Mouse (Mus musculus) urinary bladder, postnatal 4 days (tissue): ENCODE results near the gene Clec2d.
"Not testable (repeated sequence)": the region's sequence is repeated elsewhere in the genome, so short reads cannot be mapped to it uniquely, and the experiment has no call there.

Experiments used
- DNase-seq, 2 experiments: peaks; one replicate each; pipeline ENCODE4 v3.0.0; 2021 to 2022; ENCODE audit warnings: low spot score in 2 of 2

The Clec2d gene

GRCm38 (mm10) chr6:129180403-129181169 lies at the start of gene Clec2d:
TSS of gene Clec2d (plus strand) at chr6:129180615.
- DNase-seq, result peak; percentile 68 to 71

DNA sequence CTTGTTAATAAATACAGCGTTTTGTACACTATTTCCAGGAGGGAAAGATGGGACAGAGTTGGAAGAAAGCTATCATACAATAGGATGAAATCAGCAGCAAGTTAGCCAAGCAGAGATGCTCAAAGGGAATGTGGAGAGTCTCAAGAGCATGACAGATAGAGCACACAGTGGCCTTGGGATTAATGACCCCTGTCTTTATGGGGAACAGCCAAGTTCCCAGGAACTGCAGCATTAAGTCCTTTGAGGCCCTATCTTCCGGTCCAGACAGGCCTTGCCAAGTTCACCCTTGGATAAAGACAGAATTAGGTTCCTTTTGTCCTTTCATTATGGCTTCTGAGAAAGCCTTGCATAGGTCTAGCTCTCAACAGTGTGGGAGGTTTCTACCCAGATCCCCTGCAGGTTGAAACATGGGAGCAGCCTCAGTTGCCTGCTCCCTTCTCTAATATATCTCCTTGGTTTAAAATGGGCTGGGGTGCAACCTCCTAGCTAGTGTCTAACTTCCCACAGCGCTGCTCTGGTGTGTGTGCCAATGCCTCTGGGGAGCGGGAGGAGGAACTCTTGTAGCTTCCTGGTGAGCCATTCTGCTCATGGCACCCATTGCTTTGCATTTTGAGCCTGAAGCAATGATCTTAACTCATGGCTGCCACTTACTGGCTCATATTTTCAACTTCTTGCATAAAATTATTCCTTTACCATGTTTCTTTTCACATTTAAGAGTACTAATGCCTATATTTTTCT lies 47.6 kb upstream of the Clec2d start:
- DNase-seq, result no peak

- DNase-seq, result no peak
Observed at GRCm38 (mm10) chr6:129146812-129147211, 33.6 kb upstream of the Clec2d start.

GRCm38 (mm10) chr6:129160103-129160502 lies 20.3 kb upstream of the Clec2d start:
- DNase-seq, result no peak

- DNase-seq, result no peak
Observed at GRCm38 (mm10) chr6:129161136-129161535, 19.3 kb upstream of the Clec2d start.

GRCm38 (mm10) chr6:129161951-129162350 lies 18.5 kb upstream of the Clec2d start:
- DNase-seq, result no peak

DNA sequence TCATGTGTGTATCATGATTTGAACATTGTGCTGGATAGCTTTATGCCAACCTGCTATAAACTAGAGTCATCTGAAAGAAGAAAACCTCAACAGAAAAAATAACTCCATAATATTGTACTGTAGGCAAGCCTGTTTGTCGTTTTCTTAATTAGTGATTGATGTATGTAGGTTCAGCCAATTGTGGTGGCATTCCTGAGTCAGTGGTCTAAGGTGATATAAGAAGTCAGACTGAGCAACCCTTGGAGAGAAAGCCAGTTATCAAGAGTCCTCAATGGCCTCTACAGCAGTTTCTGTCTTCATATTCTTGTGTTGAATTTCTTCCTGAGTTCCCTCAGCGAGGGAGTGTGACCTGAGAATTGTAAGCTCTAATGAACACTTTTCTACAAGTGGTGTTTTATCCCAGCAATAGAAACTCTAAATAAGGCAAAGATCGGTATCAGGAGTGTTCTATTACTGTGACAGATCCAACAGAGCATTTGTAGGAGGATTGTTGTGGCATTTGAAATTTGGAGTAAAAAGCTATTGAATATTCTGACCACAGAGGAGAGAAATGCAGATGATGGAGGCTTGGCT lies 17.7 kb upstream of the Clec2d start:
- DNase-seq, result no peak

DNA sequence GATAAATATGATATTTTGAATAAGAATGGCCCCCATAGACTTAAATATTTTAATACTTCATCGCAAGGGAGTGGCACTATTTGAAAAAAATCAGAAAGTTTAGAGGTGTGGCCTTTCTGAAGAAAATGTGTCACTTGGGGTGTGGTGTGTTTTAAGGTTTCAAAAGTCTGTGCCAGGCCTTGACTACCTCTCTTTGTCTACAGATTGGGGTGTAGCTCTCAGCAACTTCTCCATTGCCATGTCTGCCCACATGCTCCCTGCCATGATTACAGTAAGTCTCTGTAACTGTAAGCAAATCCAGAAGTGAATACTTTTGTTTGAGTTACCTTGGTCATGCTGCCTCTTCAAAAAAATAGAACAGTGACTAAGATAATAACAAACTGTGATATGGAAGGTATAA lies 16.8 kb upstream of the Clec2d start:
- no peak for DNase-seq

GRCm38 (mm10) chr6:129170925-129171324 lies 9.5 kb upstream of the Clec2d start:
- DNase-seq, result no peak

DNA sequence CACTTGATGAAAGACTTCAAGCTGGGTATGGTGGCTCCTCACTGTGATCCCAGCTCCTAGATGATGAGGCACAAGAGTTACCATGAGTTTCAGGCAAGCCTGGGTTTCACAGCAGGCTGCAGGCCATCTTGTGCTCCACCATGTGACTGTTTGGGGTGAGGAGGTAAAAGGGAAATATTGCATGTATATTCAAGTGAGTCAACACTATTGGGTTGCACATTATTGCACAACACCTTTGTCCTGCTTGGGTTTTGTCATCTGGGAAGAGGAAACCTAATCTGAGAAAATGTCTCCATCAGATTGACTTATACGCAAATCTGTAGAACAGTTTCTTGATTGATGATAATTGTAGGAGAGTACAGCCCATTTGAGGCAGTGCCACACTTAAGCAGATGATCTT lies 8.7 kb upstream of the Clec2d start:
- no peak for DNase-seq

DNA sequence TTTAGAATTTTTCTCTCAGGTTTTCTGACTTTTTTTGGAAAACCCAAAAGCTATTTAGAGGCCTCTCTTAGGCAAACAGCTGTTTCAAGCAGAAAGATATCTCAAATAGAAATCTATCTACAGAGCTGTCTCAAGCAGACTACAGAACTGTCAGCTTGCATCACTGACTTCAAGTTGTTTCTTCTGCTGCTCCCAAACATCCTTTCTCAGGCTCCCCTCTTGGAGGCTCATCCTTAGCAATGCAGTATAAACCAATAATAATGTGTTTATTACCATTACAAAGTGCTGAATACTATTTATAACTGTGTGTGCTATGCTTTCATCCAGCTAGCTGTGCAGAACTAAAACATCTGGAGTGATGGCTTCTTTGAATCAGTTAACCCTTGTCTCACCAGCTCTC lies 5.6 kb upstream of the Clec2d start:
- DNase-seq, result no peak

DNA sequence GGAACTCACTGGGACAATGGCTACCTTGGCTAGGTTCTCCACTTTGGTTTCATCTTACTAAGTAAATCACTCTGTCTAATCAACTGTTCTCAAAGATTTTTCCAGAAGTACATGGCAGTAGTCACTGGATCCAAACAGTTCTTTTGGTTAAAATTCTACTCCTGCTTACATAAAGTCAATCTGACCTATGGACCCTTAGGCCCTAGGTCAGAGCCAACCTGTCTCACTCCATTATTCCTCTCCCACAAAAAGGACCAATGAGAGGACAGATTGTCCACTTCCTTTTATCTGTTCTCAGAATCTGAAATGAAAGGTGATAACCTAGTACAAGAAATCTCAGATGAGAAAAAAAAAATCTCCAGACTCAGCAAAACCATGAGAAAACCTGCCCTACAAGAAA lies 4.8 kb upstream of the Clec2d start:
- DNase-seq, result no peak

DNA sequence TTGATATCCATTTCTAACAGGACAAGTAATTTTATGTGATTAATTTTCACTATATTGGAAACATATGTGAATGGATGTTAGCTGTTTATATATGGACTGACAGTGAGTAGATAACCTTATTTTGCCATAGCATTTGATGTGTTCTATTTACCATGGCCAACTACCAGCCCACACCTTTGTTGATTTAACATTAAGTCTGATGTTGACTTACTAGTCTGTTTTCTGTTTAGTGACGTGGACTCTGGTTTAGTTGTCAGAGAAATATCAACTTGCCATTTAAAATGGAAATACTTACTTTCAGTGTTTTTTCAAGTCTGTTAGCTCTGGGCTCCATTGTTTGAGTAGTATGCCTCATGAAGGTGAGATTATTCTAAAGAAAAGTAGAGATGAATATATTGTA lies 3.8 kb upstream of the Clec2d start:
- DNase-seq, result no peak

DNA sequence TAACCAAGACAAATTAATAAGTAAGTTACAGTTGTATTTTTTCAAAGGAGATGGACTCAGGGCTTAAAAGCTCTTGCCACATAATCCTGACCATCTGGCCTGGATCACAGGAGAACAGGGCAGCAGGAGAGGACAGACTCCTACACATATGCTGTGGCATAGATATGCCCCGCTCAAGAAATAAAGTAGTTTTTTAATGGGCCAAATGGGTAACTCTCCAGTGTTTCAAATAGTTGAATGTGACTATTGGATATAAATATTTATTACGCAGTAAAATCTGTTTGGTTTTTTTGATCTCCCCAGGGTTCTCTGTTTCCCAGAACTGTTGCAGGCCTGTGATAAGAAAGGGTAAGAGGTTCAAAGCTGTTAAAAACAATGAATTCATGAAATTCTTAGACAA lies 1.1 kb upstream of the Clec2d start:
- DNase-seq, result no peak

GRCm38 (mm10) chr6:129179831-129180230 lies 584 bp upstream of the Clec2d start:
- not testable (repeated sequence) for DNase-seq

DNA sequence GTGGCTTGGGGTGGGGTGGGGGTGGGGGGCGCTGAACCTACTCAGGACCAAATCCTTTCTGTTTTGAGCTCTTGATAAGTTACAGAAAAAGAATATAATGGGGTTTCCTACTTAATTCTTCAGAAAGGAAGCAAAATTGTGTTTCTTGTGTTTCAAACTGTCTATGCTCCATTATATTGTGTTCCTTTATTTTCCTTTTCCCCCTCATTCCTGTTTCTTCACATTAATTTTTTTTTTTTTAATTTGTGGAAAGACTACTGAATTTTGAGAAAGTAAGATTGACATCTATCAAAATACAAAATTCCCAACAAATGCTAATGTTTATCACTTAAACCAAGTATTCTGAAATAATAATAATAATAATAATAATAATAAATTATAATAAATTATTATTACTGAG lies 834 bp downstream of the Clec2d start:
- DNase-seq, result no peak

DNA sequence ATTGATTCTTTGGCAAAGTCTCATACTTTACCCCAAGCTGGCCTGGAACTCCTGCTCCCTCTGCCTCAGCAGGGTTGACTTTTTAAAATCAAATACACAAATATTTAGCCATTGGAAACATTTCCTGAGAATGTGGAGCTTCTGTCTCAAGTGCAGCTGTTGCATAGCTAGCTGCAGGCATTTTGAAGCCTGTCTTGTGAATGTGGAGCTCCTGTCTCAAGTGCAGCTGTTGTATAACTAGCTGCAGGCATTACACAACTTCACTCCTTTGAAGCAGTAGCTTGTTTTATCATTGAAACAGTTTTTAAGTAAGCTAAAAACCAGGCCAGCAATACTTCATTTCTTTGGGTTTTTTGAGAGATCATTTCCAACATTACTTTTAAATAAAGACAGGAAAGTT lies 1.3 kb downstream of the Clec2d start:
- DNase-seq, result no peak

GRCm38 (mm10) chr6:129182518-129182917 lies 2.1 kb downstream of the Clec2d start:
- DNase-seq, result no peak

DNA sequence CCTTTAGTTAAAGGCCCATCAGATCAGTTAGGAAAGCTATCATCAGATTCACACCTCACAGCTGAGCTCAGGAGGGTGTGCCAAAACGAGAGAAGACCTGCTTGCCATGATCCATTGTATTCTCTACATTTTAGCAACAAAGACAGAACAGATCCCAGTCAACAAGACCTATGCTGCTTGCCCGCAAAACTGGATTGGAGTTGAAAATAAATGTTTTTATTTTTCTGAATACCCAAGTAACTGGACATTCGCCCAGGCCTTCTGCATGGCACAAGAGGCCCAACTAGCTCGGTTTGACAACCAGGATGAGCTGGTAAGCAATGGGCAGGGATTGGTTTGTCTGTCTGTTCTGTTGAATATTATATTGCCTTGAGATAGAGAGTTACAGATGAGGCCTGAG lies 3.6 kb downstream of the Clec2d start:
- not testable (repeated sequence) for DNase-seq

- no peak for DNase-seq
Observed at GRCm38 (mm10) chr6:129184788-129185187, 4.4 kb downstream of the Clec2d start.

DNA sequence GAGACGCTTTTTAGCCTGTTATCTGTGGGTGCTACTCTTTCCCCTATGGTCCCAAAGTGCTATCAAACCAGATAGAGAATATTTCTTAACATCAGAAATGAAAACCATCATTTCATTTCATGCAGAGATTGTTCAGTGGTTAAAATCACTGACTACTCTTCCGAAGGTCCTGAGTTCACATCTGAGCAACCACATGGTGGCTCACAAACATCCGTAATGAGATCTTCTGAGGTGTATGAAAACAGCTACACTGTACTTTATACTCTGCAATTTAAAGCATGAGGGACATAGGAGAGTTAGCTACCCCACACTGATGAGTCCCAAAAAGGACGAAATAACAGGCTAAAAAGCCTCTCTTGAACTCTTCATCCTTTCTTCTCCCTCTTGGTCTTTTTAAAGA lies 5.6 kb downstream of the Clec2d start:
- DNase-seq, result no peak

- DNase-seq, result no peak
Observed at GRCm38 (mm10) chr6:129186457-129187199, 6.2 kb downstream of the Clec2d start.
